In the genomic region with DNA sequence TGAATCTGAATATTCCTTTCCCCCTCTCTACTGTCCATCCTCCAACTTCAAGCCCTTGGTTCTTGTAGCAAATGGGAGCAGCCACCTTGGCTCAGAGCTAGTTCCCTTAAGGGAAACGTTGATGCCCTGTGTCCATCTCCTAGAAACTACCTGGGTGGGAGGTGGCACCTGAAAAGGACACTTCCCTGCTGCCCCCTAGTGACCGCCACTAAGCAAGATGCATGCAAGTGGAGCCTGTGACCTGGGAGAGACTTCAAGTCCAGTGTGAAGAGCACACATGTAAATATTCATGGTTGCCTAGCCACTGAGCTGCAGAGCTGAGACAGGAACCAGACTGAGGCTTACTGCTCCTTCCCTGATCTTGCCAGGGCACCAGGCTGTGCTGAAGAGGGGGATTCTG, we compare ENCODE assay signal across 9 mouse cellular contexts.
DNase-seq lines count a peak whose midpoint lies in the region; ATAC-seq and TF ChIP-seq lines count a peak whose summit lies in the region.
"Had no signal": no experiment of that assay in that cellular context is flagged by ENCODE, and none has a peak within 500 bp of the region (broad histone marks: within the 10 kb centered on the region; RNA-seq: fewer than 3 reads in every experiment).

No protein-coding gene starts in this region.

- peak in 1 of 2 experiments; percentile 60; a peak in 2 of 4 replicates for TF ChIP-seq CTCF in CH12.LX (conservative IDR thresholded peaks at IDR 0.05 in 1 of 2, IDR thresholded peaks at IDR 0.05 in 1 of 2; ENCODE audit: low read depth in 2 of 2, low read length in 2 of 2)
- peak; percentile 63 for TF ChIP-seq CTCF in lung, embryonic 14.5 days (IDR thresholded peaks at IDR 0.05; ENCODE audit: low read depth)
- TF ChIP-seq CTCF in forebrain, postnatal 0 days (IDR thresholded peaks at IDR 0.05; ENCODE audit: low read depth) = no peak

- 12% methylated on average over 2 of the region's 2 CpGs for WGBS in kidney, embryonic 15.5 days
- WGBS in lung, embryonic 14.5 days = 10% methylated on average over 2 of the region's 2 CpGs
- 19% methylated on average over 2 of the region's 2 CpGs for WGBS in forebrain, postnatal 0 days

- H3K27me3 ChIP-seq in kidney, embryonic 15.5 days = 0 out of 2 replicates have a peak, but pooled peaks cover 4% of the 10 kb centered on the region
- H3K27me3 ChIP-seq in CH12.LX (replicated peaks) = peaks cover 12% of the 10 kb centered on the region
- no peaks in the 10 kb centered on the region for H3K27me3 ChIP-seq in lung, embryonic 14.5 days (ENCODE audit: insufficient read depth, low read length)
- H3K27me3 ChIP-seq in forebrain, postnatal 0 days (ENCODE audit: insufficient read depth, low read length) = no peaks in the 10 kb centered on the region
- H3K27me3 ChIP-seq: neural tube, embryonic 12.5 days had no signal

- no peak for TF ChIP-seq POLR2A in CH12.LX (IDR thresholded peaks at IDR 0.05; ENCODE audit: low read depth, low read length)

- peaks cover 13% of the 10 kb centered on the region for H3K4me1 ChIP-seq in kidney, embryonic 15.5 days
- H3K4me1 ChIP-seq in CH12.LX (ENCODE audit: control insufficient read depth in 1 of 2, insufficient read depth in 2 of 2) = peaks cover 0 to 3% of the 10 kb centered on the region in 2 experiments; a peak in 2 of 4 replicates
- H3K4me1 ChIP-seq in ES-E14 (ENCODE audit: control insufficient read depth in 2 of 2, insufficient read depth in 2 of 2, low read length in 2 of 2, poor library complexity in 1 of 2) = no peaks in the 10 kb centered on the region
- no peaks in the 10 kb centered on the region for H3K4me1 ChIP-seq in lung, embryonic 14.5 days (ENCODE audit: insufficient read depth)
- no peaks in the 10 kb centered on the region for H3K4me1 ChIP-seq in forebrain, postnatal 0 days (ENCODE audit: insufficient read depth)

- no peaks in the 10 kb centered on the region for H3K79me2 ChIP-seq in CH12.LX (replicated peaks; ENCODE audit: control insufficient read depth, extremely low read depth, insufficient read depth, poor library complexity, severe bottlenecking)

- H3K4me3 ChIP-seq in kidney, embryonic 15.5 days (replicated peaks) = no peak overlapping the region
- H3K4me3 ChIP-seq in CH12.LX (replicated peaks in 1 of 3; ENCODE audit: low read depth in 2 of 3, low read length in 2 of 3, poor library complexity in 1 of 3) = no peak overlapping the region
- no peak overlapping the region for H3K4me3 ChIP-seq in ES-E14 (ENCODE audit: insufficient read depth in 1 of 2, low read depth in 1 of 2, low read length in 2 of 2, poor library complexity in 1 of 2, severe bottlenecking in 1 of 2)
- no peak overlapping the region for H3K4me3 ChIP-seq in lung, embryonic 14.5 days (ENCODE audit: low read depth, low read length)
- H3K4me3 ChIP-seq in forebrain, postnatal 0 days (ENCODE audit: low read depth, low read length) = no peak overlapping the region
- H3K4me3 ChIP-seq: embryonic facial prominence, embryonic 12.5 days; neural tube, embryonic 12.5 days had no signal

- no peak overlapping the region for H3K9ac ChIP-seq in kidney, embryonic 15.5 days
- H3K9ac ChIP-seq in CH12.LX (ENCODE audit: insufficient read depth, low read depth) = no peak overlapping the region
- no peak overlapping the region for H3K9ac ChIP-seq in ES-E14 (ENCODE audit: insufficient read depth, low read depth, low read length, poor library complexity, severe bottlenecking)
- no peak overlapping the region for H3K9ac ChIP-seq in lung, embryonic 14.5 days
- no peak overlapping the region for H3K9ac ChIP-seq in forebrain, postnatal 0 days
- H3K9ac ChIP-seq: embryonic facial prominence, embryonic 12.5 days; neural tube, embryonic 12.5 days had no signal

- in situ Hi-C loops in CH12.LX (cut with MboI; ENCODE audit: low pct_ligation_motif_present, low pct_unique_long_range_greater_than_20kb, low sequenced_read_pairs) = loop anchor here (10.0 kb wide), 1 partner anchor 114 kb away; no protein-coding TSS in a partner anchor
- in situ Hi-C loops in ES-E14 (cut with MboI; ENCODE audit: low sequenced_read_pairs in 2 of 2, unreplicated experiment in 2 of 2) = loop anchor here in 1 of 2 experiments (10.0 kb wide), 1 partner anchor 94 kb away; no protein-coding TSS in a partner anchor

- H3K4me2 ChIP-seq in kidney, embryonic 15.5 days = no peak overlapping the region
- H3K4me2 ChIP-seq in CH12.LX (ENCODE audit: insufficient read depth, low read depth, poor library complexity, severe bottlenecking) = no peak overlapping the region
- no peak overlapping the region for H3K4me2 ChIP-seq in lung, embryonic 14.5 days
- H3K4me2 ChIP-seq in forebrain, postnatal 0 days (ENCODE audit: low read depth) = no peak overlapping the region
- H3K4me2 ChIP-seq: embryonic facial prominence, embryonic 12.5 days; neural tube, embryonic 12.5 days had no signal

- no peaks in the 10 kb centered on the region for H3K9me3 ChIP-seq in kidney, embryonic 15.5 days (replicated peaks)
- H3K9me3 ChIP-seq in CH12.LX (replicated peaks; ENCODE audit: low read length) = peaks cover 2% of the 10 kb centered on the region
- H3K9me3 ChIP-seq in ES-E14 (ENCODE audit: control insufficient read depth, insufficient read depth, low read depth, low read length) = no peaks in the 10 kb centered on the region
- H3K9me3 ChIP-seq in lung, embryonic 14.5 days (ENCODE audit: low read depth, low read length) = no peaks in the 10 kb centered on the region
- H3K9me3 ChIP-seq in forebrain, postnatal 0 days (ENCODE audit: low read length) = no peaks in the 10 kb centered on the region
- H3K9me3 ChIP-seq: embryonic facial prominence, embryonic 12.5 days; neural tube, embryonic 12.5 days had no signal

- no peak for ATAC-seq in kidney, embryonic 15.5 days (replicated peaks; ENCODE audit: low FRiP score)
- no peak for ATAC-seq in lung, embryonic 14.5 days (ENCODE audit: insufficient read depth)
- ATAC-seq in forebrain, postnatal 0 days = no peak

- peak; percentile 34 for DNase-seq in kidney, adult 11 months
- DNase-seq in CH12.LX (ENCODE audit: extremely low read depth) (peak; percentile 1), ES-E14 (ENCODE audit: low read depth, low spot score) (no peak)
- peak; percentile 41 for DNase-seq in lung, embryonic 14.5 days
- no peak for DNase-seq in forebrain, postnatal 0 days
- DNase-seq in gastrocnemius, adult 18-20 months (ENCODE audit: low spot score) = no peak

- H3K36me3 ChIP-seq in kidney, embryonic 15.5 days = no peaks in the 10 kb centered on the region
- H3K36me3 ChIP-seq in CH12.LX (replicated peaks in 1 of 2; ENCODE audit: control insufficient read depth in 1 of 2, insufficient read depth in 1 of 2, low read length in 1 of 2) = no peaks in the 10 kb centered on the region
- H3K36me3 ChIP-seq in ES-E14 (ENCODE audit: control insufficient read depth, insufficient read depth, low read length, poor library complexity, severe bottlenecking) = no peaks in the 10 kb centered on the region
- H3K36me3 ChIP-seq in lung, embryonic 14.5 days (ENCODE audit: insufficient read depth) = no peaks in the 10 kb centered on the region
- H3K36me3 ChIP-seq in forebrain, postnatal 0 days (ENCODE audit: insufficient read depth) = no peaks in the 10 kb centered on the region
- H3K36me3 ChIP-seq: embryonic facial prominence, embryonic 12.5 days; neural tube, embryonic 12.5 days had no signal

- peak; percentile 18 for TF ChIP-seq RAD21 in CH12.LX (IDR thresholded peaks at IDR 0.05; ENCODE audit: low read depth, low read length)

- dilution Hi-C loops in CH12.LX (cut with MboI; ENCODE audit: extremely low pct_ligation_motif_present, extremely low pct_unique_long_range_greater_than_20kb, low sequenced_read_pairs) = no loop called here

- H3K27ac ChIP-seq in kidney, embryonic 15.5 days = no peak overlapping the region
- H3K27ac ChIP-seq in CH12.LX (ENCODE audit: insufficient read depth, low read depth) = no peak overlapping the region
- no peak overlapping the region for H3K27ac ChIP-seq in ES-E14 (ENCODE audit: insufficient read depth, low read depth, low read length, poor library complexity, severe bottlenecking)
- H3K27ac ChIP-seq in lung, embryonic 14.5 days (ENCODE audit: low read depth) = no peak overlapping the region
- no peak overlapping the region for H3K27ac ChIP-seq in forebrain, postnatal 0 days (ENCODE audit: low read depth, low read length)
- H3K27ac ChIP-seq: embryonic facial prominence, embryonic 12.5 days; neural tube, embryonic 12.5 days had no signal

- TF ChIP-seq EP300 in CH12.LX (IDR thresholded peaks at IDR 0.05; ENCODE audit: low read length) = no peak

TF ChIP-seq in CH12.LX, 34 proteins besides CTCF, POLR2A, EP300 and RAD21:
- TF ChIP-seq CHD2 (IDR thresholded peaks at IDR 0.05; ENCODE audit: low read length) (no peak), SMC3 (IDR thresholded peaks at IDR 0.05; ENCODE audit: low read depth, low read length) (peak; percentile 43), SIN3A (IDR thresholded peaks at IDR 0.05; ENCODE audit: low read length) (no peak), USF2 (conservative IDR thresholded peaks at IDR 0.05; ENCODE audit: low read depth, low read length) (no peak), HCFC1 (IDR thresholded peaks at IDR 0.05; ENCODE audit: low read depth, low read length) (no peak), ZMIZ1 (IDR thresholded peaks at IDR 0.05; ENCODE audit: low read depth, low read length) (no peak), MXI1 (IDR thresholded peaks at IDR 0.05; ENCODE audit: low read depth, low read length) (no peak), E2F4 (IDR thresholded peaks at IDR 0.05; ENCODE audit: insufficient replicate concordance, low read depth, low read length) (no peak)

TF ChIP-seq in ES-E14, 5 proteins besides CTCF, POLR2A, EP300 and RAD21:
- TF ChIP-seq MAFK (IDR thresholded peaks at IDR 0.05; ENCODE audit: insufficient read depth, low read depth, low read length) = no peak
- no peak for TF ChIP-seq ZNF384 (IDR thresholded peaks at IDR 0.05; ENCODE audit: low read depth, low read length)
- TF ChIP-seq ZC3H11A (IDR thresholded peaks at IDR 0.05; ENCODE audit: borderline replicate concordance, low read depth, low read length) = peak; percentile 5; the same call in 1 of the 2 replicates
- TF ChIP-seq HCFC1 (IDR thresholded peaks at IDR 0.05; ENCODE audit: borderline replicate concordance, insufficient read depth, low read length) = no peak
- TF ChIP-seq CHD2 (IDR thresholded peaks at IDR 0.05; ENCODE audit: low read depth, low read length) = no peak
TF ChIP-seq in ES-E14: peak in this region for 1.

Comparison
In these comparisons a context has a peak if more than half of its experiments do, and no peak if none do; other contexts are left out.
1. DNase-seq: peak in kidney, adult 11 months (single experiment), CH12.LX (single experiment) and lung, embryonic 14.5 days (single experiment); none in ES-E14 (single experiment), forebrain, postnatal 0 days (single experiment) and gastrocnemius, adult 18-20 months (single experiment).